Mouse (Mus musculus): ENCODE results near the gene Ipo9. TPM values are rescaled to one million over a fixed set of nuclear protein-coding genes. Genes with fewer than 3 reads are reported as not detected.

Gene Ipo9
- polyA plus RNA-seq, 1 experiment: 55.6 TPM

- Histone ChIP-seq H3K36me3 (ENCODE audit: control insufficient read depth, insufficient read depth, low read length) (no peaks in the 10 kb centered on the region), H3K4me3 (ENCODE audit: extremely low read depth, insufficient read depth, insufficient read length) (no peak overlapping the region), H3K4me1 (ENCODE audit: control insufficient read depth, insufficient read depth, insufficient read length) (no peaks in the 10 kb centered on the region), H3K27me3 (ENCODE audit: control insufficient read depth, insufficient read depth, low read length) (no peaks in the 10 kb centered on the region), H3K27ac (ENCODE audit: insufficient read depth, low read length) (no peak overlapping the region)
- WGBS: 67% methylated on average over 3 of the region's 3 CpGs
- no peak for TF ChIP-seq POLR2A (IDR thresholded peaks at IDR 0.05; ENCODE audit: low read depth, low read length)
- TF ChIP-seq CTCF (IDR thresholded peaks at IDR 0.05; ENCODE audit: extremely low read depth, insufficient read depth, insufficient read length, insufficient replicate concordance): no peak
- no peak for DNase-seq (ENCODE audit: low read depth in 1 of 2, low spot score in 2 of 2)
Measured at GRCm38 (mm10) chr1:135351953-135352352, 78.3 kb downstream of the Ipo9 start.

- H3K4me3 ChIP-seq (ENCODE audit: extremely low read depth, insufficient read depth, insufficient read length): no peak overlapping the region
Measured at GRCm38 (mm10) chr1:135347498-135348169, 82.7 kb downstream of the Ipo9 start.

GRCm38 (mm10) chr1:135346891-135347290, 83.4 kb downstream of the Ipo9 start:
- H3K36me3 ChIP-seq (ENCODE audit: control insufficient read depth, insufficient read depth, low read length): no peaks in the 10 kb centered on the region
- no peak overlapping the region for H3K4me3 ChIP-seq (ENCODE audit: extremely low read depth, insufficient read depth, insufficient read length)
- DNase-seq (ENCODE audit: low read depth in 1 of 2, low spot score in 2 of 2): no peak
- WGBS: 71% methylated on average over 3 of the region's 3 CpGs
- H3K27ac ChIP-seq (ENCODE audit: insufficient read depth, low read length): no peak overlapping the region
- TF ChIP-seq POLR2A (IDR thresholded peaks at IDR 0.05; ENCODE audit: low read depth, low read length) (no peak), CTCF (IDR thresholded peaks at IDR 0.05; ENCODE audit: extremely low read depth, insufficient read depth, insufficient read length, insufficient replicate concordance) (no peak)
- no peaks in the 10 kb centered on the region for H3K4me1 ChIP-seq (ENCODE audit: control insufficient read depth, insufficient read depth, insufficient read length)
- H3K27me3 ChIP-seq (ENCODE audit: control insufficient read depth, insufficient read depth, low read length): no peaks in the 10 kb centered on the region

More at GRCm38 (mm10) chr1:135347498-135348169, 82.7 kb downstream of the Ipo9 start:
- WGBS: 63% methylated on average over 4 of the region's 4 CpGs
- Histone ChIP-seq H3K27me3 (ENCODE audit: control insufficient read depth, insufficient read depth, low read length) (no peaks in the 10 kb centered on the region), H3K36me3 (ENCODE audit: control insufficient read depth, insufficient read depth, low read length) (no peaks in the 10 kb centered on the region), H3K27ac (ENCODE audit: insufficient read depth, low read length) (no peak overlapping the region), H3K4me1 (ENCODE audit: control insufficient read depth, insufficient read depth, insufficient read length) (no peaks in the 10 kb centered on the region)
- TF ChIP-seq POLR2A (IDR thresholded peaks at IDR 0.05; ENCODE audit: low read depth, low read length) (no peak), CTCF (IDR thresholded peaks at IDR 0.05; ENCODE audit: extremely low read depth, insufficient read depth, insufficient read length, insufficient replicate concordance) (no peak)
- DNase-seq (ENCODE audit: low read depth in 1 of 2, low spot score in 2 of 2): no peak

- whole genome bisulfite sequencing: 43% methylated on average over 4 of the region's 4 CpGs
- no peak for TF ChIP-seq POLR2A (IDR thresholded peaks at IDR 0.05; ENCODE audit: low read depth, low read length)
- TF ChIP-seq CTCF (IDR thresholded peaks at IDR 0.05; ENCODE audit: extremely low read depth, insufficient read depth, insufficient read length, insufficient replicate concordance): no peak
Measured at GRCm38 (mm10) chr1:135344026-135344425, 86.3 kb downstream of the Ipo9 start.

GRCm38 (mm10) chr1:135341947-135342346, 88.4 kb downstream of the Ipo9 start:
- 88% methylated on average over 8 of the region's 8 CpGs for WGBS
- Histone ChIP-seq H3K27ac (ENCODE audit: insufficient read depth, low read length) (no peak overlapping the region), H3K27me3 (ENCODE audit: control insufficient read depth, insufficient read depth, low read length) (no peaks in the 10 kb centered on the region), H3K4me3 (ENCODE audit: extremely low read depth, insufficient read depth, insufficient read length) (no peak overlapping the region), H3K36me3 (ENCODE audit: control insufficient read depth, insufficient read depth, low read length) (no peaks in the 10 kb centered on the region), H3K4me1 (ENCODE audit: control insufficient read depth, insufficient read depth, insufficient read length) (no peaks in the 10 kb centered on the region)
- DNase-seq (ENCODE audit: low read depth in 1 of 2, low spot score in 2 of 2): no peak
- TF ChIP-seq CTCF (IDR thresholded peaks at IDR 0.05; ENCODE audit: extremely low read depth, insufficient read depth, insufficient read length, insufficient replicate concordance) (no peak), POLR2A (IDR thresholded peaks at IDR 0.05; ENCODE audit: low read depth, low read length) (no peak)

More at GRCm38 (mm10) chr1:135344026-135344425, 86.3 kb downstream of the Ipo9 start:
- no peaks in the 10 kb centered on the region for H3K27me3 ChIP-seq (ENCODE audit: control insufficient read depth, insufficient read depth, low read length)
- DNase-seq (ENCODE audit: low read depth in 1 of 2, low spot score in 2 of 2): no peak
- no peaks in the 10 kb centered on the region for H3K36me3 ChIP-seq (ENCODE audit: control insufficient read depth, insufficient read depth, low read length)
- no peaks in the 10 kb centered on the region for H3K4me1 ChIP-seq (ENCODE audit: control insufficient read depth, insufficient read depth, insufficient read length)
- H3K4me3 ChIP-seq (ENCODE audit: extremely low read depth, insufficient read depth, insufficient read length): no peak overlapping the region
- H3K27ac ChIP-seq (ENCODE audit: insufficient read depth, low read length): no peak overlapping the region

Other genes with a start within 250 kb of the Ipo9 start
- 0.15 and 0.18 TPM in 2 replicates for gene Elf3, start 171.9 kb downstream of the Ipo9 start, polyA plus RNA-seq (2012; rRNA removed)
- gene Rnpep, start 146.4 kb downstream of the Ipo9 start, polyA plus RNA-seq (2012; rRNA removed): 17.8 and 18.8 TPM in 2 replicates
- gene Timm17a, start 116.7 kb downstream of the Ipo9 start, polyA plus RNA-seq (2012; rRNA removed): 15.1 and 15.2 TPM in 2 replicates
- gene Lmod1, start 105.7 kb downstream of the Ipo9 start, polyA plus RNA-seq (2012; rRNA removed): 2.2 and 2.5 TPM in 2 replicates
- gene Shisa4, start 55.3 kb downstream of the Ipo9 start, polyA plus RNA-seq (2012; rRNA removed): 4.2 and 8.2 TPM in 2 replicates
- gene Nav1, start 176.8 kb upstream of the Ipo9 start, polyA plus RNA-seq (2012; rRNA removed): 15.0 and 16.3 TPM in 2 replicates